Comparison of ENCODE assay signal across 23 mouse cellular contexts in the genomic region with DNA sequence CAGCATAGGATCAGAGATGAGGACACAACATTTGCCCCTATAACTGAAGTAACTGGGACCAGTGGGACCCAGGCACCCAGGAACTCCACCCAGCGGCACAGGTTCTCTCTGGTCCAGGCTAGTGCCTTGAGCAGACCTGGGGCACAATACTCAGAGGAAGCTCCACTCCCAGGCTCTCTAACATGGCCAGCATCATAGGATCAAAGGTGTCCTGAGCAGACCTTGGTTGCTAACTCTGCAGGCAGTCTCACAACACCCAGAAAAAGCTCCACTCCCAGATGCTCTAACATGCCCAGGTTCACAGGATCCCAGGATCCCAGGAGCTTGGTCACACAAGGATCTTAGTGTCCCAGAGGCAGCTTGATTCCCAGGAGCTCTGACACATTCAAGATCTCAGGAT. TPM values are rescaled to one million over a fixed set of nuclear protein-coding genes. Genes with fewer than 3 reads are reported as not detected.
A peak's percentile ranks its signal among the peaks of the same experiment; 100 is the strongest.
DNase-seq lines count a peak whose midpoint lies in the region; ATAC-seq lines count a peak whose summit lies in the region.
"Had no signal": no experiment of that assay in that cellular context is flagged by ENCODE, and none has a peak within 500 bp of the region (broad histone marks: within the 10 kb centered on the region; RNA-seq: fewer than 3 reads in every experiment).

No protein-coding gene starts in this region.

- H3K27me3 ChIP-seq in midbrain, embryonic 11.5 days (ENCODE audit: control insufficient read depth, insufficient read depth, low read length): no peaks in the 10 kb centered on the region
- no peaks in the 10 kb centered on the region for H3K27me3 ChIP-seq in midbrain, embryonic 14.5 days (ENCODE audit: control insufficient read depth, insufficient read depth, low read length)
- no peaks in the 10 kb centered on the region for H3K27me3 ChIP-seq in embryonic facial prominence, embryonic 10.5 days (replicated peaks; ENCODE audit: low read depth, poor library complexity, severe bottlenecking)
- H3K27me3 ChIP-seq: CH12.LX; embryonic facial prominence, embryonic 12.5 days; forebrain, embryonic 13.5 days; forebrain, embryonic 15.5 days; Patski had no signal

- ATAC-seq in midbrain, embryonic 11.5 days (ENCODE audit: low FRiP score): no peak
- no peak for ATAC-seq in midbrain, embryonic 14.5 days (ENCODE audit: low FRiP score, low TSS enrichment)
- ATAC-seq: activated CD4-positive, CD25-positive, alpha-beta regulatory T cell, adult 4 months; CD4-positive, CD25-positive, alpha-beta regulatory T cell, adult 4 months; forebrain, embryonic 13.5 days; forebrain, embryonic 15.5 days; forebrain, postnatal 0 days; Patski had no signal

- H3K4me1 ChIP-seq in midbrain, embryonic 11.5 days (ENCODE audit: control insufficient read depth, insufficient read depth, low read length): no peaks in the 10 kb centered on the region
- no peaks in the 10 kb centered on the region for H3K4me1 ChIP-seq in midbrain, embryonic 14.5 days (ENCODE audit: control insufficient read depth, insufficient read depth, low read length)
- H3K4me1 ChIP-seq in embryonic facial prominence, embryonic 10.5 days: no peaks in the 10 kb centered on the region
- H3K4me1 ChIP-seq: embryonic facial prominence, embryonic 12.5 days; forebrain, embryonic 13.5 days; forebrain, embryonic 15.5 days had no signal

- H3K9ac ChIP-seq in midbrain, embryonic 11.5 days (ENCODE audit: low read length): no peak overlapping the region
- no peak overlapping the region for H3K9ac ChIP-seq in midbrain, embryonic 14.5 days (replicated peaks; ENCODE audit: low read length)
- H3K9ac ChIP-seq: embryonic facial prominence, embryonic 12.5 days; forebrain, embryonic 13.5 days; forebrain, embryonic 15.5 days; forebrain, postnatal 0 days had no signal

- H3K4me3 ChIP-seq in midbrain, embryonic 11.5 days (ENCODE audit: low read depth, low read length): no peak overlapping the region
- no peak overlapping the region for H3K4me3 ChIP-seq in midbrain, embryonic 14.5 days (replicated peaks; ENCODE audit: low read depth, low read length)
- no peak overlapping the region for H3K4me3 ChIP-seq in embryonic facial prominence, embryonic 10.5 days
- H3K4me3 ChIP-seq: embryonic facial prominence, embryonic 12.5 days; forebrain, embryonic 13.5 days; forebrain, embryonic 15.5 days had no signal

- H3K9me3 ChIP-seq in midbrain, embryonic 11.5 days (ENCODE audit: control insufficient read depth, low read length): no peaks in the 10 kb centered on the region
- H3K9me3 ChIP-seq in midbrain, embryonic 14.5 days (ENCODE audit: control insufficient read depth, low read length): no peaks in the 10 kb centered on the region
- H3K9me3 ChIP-seq in embryonic facial prominence, embryonic 10.5 days: no peaks in the 10 kb centered on the region
- H3K9me3 ChIP-seq: embryonic facial prominence, embryonic 12.5 days; forebrain, embryonic 13.5 days; forebrain, embryonic 15.5 days; G1E had no signal

- no peak overlapping the region for H3K27ac ChIP-seq in midbrain, embryonic 11.5 days (ENCODE audit: low read depth, low read length)
- H3K27ac ChIP-seq in midbrain, embryonic 14.5 days (replicated peaks; ENCODE audit: low read depth, low read length): no peak overlapping the region
- H3K27ac ChIP-seq in embryonic facial prominence, embryonic 10.5 days (replicated peaks): no peak overlapping the region
- H3K27ac ChIP-seq: embryonic facial prominence, embryonic 12.5 days; forebrain, embryonic 13.5 days; forebrain, embryonic 15.5 days had no signal

- 94% methylated on average over 1 of the region's 1 CpGs for WGBS in midbrain, embryonic 11.5 days
- WGBS in midbrain, embryonic 14.5 days: 88% methylated on average over 1 of the region's 1 CpGs
- WGBS in embryonic facial prominence, embryonic 10.5 days: 94% methylated on average over 1 of the region's 1 CpGs

- DNase-seq in heart, adult 11 months: peak; percentile 85
- DNase-seq in heart, adult 18-20 months: no peak
- DNase-seq in midbrain, embryonic 11.5 days (ENCODE audit: low spot score, missing footprints): peak; percentile 44
- no peak for DNase-seq in midbrain, embryonic 14.5 days
- DNase-seq in embryonic facial prominence, embryonic 10.5 days (ENCODE audit: low spot score): peak; percentile 2
- DNase-seq: adrenal gland, adult 8-10 months; adrenal gland, postnatal 14 days; B cell, adult 2 months; cerebellum, adult 11-12 months; cerebellum, adult 2 months; cerebellum, adult 9-10 months; cerebellum, postnatal 14 days; cerebellum, postnatal 36 days; embryo, embryonic 11 days; forebrain, postnatal 0 days had no signal

- no peak overlapping the region for H3K4me2 ChIP-seq in midbrain, embryonic 11.5 days
- H3K4me2 ChIP-seq in midbrain, embryonic 14.5 days (ENCODE audit: low read length): no peak overlapping the region
- H3K4me2 ChIP-seq: embryonic facial prominence, embryonic 12.5 days; forebrain, embryonic 13.5 days; forebrain, embryonic 15.5 days had no signal

- no peaks in the 10 kb centered on the region for H3K36me3 ChIP-seq in midbrain, embryonic 11.5 days (ENCODE audit: control insufficient read depth, insufficient read depth, low read length)
- H3K36me3 ChIP-seq in midbrain, embryonic 14.5 days (ENCODE audit: control insufficient read depth, insufficient read depth, low read length): no peaks in the 10 kb centered on the region
- H3K36me3 ChIP-seq in embryonic facial prominence, embryonic 10.5 days (replicated peaks): no peaks in the 10 kb centered on the region
- H3K36me3 ChIP-seq: embryonic facial prominence, embryonic 12.5 days; forebrain, embryonic 15.5 days; G1E had no signal

RNA-seq across cellular contexts. Expression of a gene that starts 55.4 kb away (rescaled TPM):
- total RNA-seq in heart, adult 18-20 months (2021): 10 to 100 TPM; 63.9 to 71.7 TPM
- polyA plus RNA-seq in midbrain, embryonic 11.5 days (2014; fragmentation: Nextera tagmentation; extraction: Ambion mirVana): 237 and 253 TPM in 2 replicates
- 165 and 179 TPM in 2 replicates for polyA plus RNA-seq in midbrain, embryonic 14.5 days (2014; fragmentation: Nextera tagmentation; extraction: Ambion mirVana)
- 291 and 299 TPM in 2 replicates for polyA plus RNA-seq in embryonic facial prominence, embryonic 10.5 days (2016; fragmentation: Nextera tagmentation; extraction: Ambion mirVana)

Comparison
In these comparisons a context has a peak if more than half of its experiments do, and no peak if none do; other contexts are left out.
1. DNase-seq: peak in heart, adult 11 months (single experiment), midbrain, embryonic 11.5 days (single experiment) and embryonic facial prominence, embryonic 10.5 days (single experiment); none in heart, adult 18-20 months (0 of 2) and midbrain, embryonic 14.5 days (single experiment).